Comparison of ENCODE assay signal across 14 mouse cellular contexts in the genomic region with DNA sequence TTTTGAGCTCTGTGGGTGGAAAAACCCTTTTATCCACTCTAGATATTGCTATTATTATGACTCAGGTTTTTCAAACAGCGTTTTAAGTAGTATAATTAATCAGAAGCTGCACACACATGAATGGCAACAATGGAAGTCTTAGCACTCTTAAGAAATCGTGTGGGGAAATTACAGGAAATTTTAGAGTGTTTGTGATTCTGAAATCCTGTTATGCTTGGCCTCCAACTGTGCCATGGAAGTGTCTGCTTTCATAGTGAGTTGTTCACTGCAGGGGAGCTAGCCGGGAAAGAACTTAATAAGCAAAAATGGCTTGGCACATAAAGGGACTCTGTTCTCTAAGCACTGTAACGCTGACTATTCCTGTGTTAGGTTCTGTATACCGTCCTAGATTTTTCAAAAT.
DNase-seq lines count a peak whose midpoint lies in the region; ATAC-seq lines count a peak whose summit lies in the region.
"Had no signal": no experiment of that assay in that cellular context is flagged by ENCODE, and none has a peak within 500 bp of the region (broad histone marks: within the 10 kb centered on the region; RNA-seq: fewer than 3 reads in every experiment).

No protein-coding gene starts in this region.

- H3K4me2 ChIP-seq in neural tube, embryonic 13.5 days: no peak overlapping the region
- no peak overlapping the region for H3K4me2 ChIP-seq in limb, embryonic 12.5 days
- no peak overlapping the region for H3K4me2 ChIP-seq in kidney, embryonic 14.5 days (replicated peaks; ENCODE audit: low read depth, low read length)
- H3K4me2 ChIP-seq: liver, embryonic 15.5 days had no signal

- no peaks in the 10 kb centered on the region for H3K9me3 ChIP-seq in neural tube, embryonic 13.5 days
- no peaks in the 10 kb centered on the region for H3K9me3 ChIP-seq in limb, embryonic 12.5 days
- H3K9me3 ChIP-seq in kidney, embryonic 14.5 days (ENCODE audit: control insufficient read depth, low read length): no peaks in the 10 kb centered on the region
- H3K9me3 ChIP-seq: liver, embryonic 15.5 days had no signal

- no peaks in the 10 kb centered on the region for H3K36me3 ChIP-seq in neural tube, embryonic 13.5 days
- no peaks in the 10 kb centered on the region for H3K36me3 ChIP-seq in limb, embryonic 12.5 days
- H3K36me3 ChIP-seq in kidney, embryonic 14.5 days (ENCODE audit: control insufficient read depth, insufficient read depth, low read length): no peaks in the 10 kb centered on the region
- H3K36me3 ChIP-seq: liver, embryonic 15.5 days had no signal

- peak; percentile 75 for ATAC-seq in neural tube, embryonic 13.5 days (ENCODE audit: low read depth)
- peak; percentile 82; the same call in 1 of the 2 replicates for ATAC-seq in limb, embryonic 12.5 days (ENCODE audit: insufficient number of reproducible peaks, insufficient read depth, low FRiP score, low TSS enrichment, low read depth)
- ATAC-seq in kidney, embryonic 14.5 days (ENCODE audit: low FRiP score, low TSS enrichment): no peak

- WGBS in neural tube, embryonic 13.5 days: 29% methylated on average over 5 of the region's 5 CpGs
- WGBS in limb, embryonic 12.5 days: 38% methylated on average over 5 of the region's 5 CpGs
- 70% methylated on average over 5 of the region's 5 CpGs for WGBS in kidney, embryonic 14.5 days

- H3K4me3 ChIP-seq in neural tube, embryonic 13.5 days: no peak overlapping the region
- H3K4me3 ChIP-seq in limb, embryonic 12.5 days (replicated peaks): no peak overlapping the region
- H3K4me3 ChIP-seq in kidney, embryonic 14.5 days (ENCODE audit: low read length): no peak overlapping the region
- H3K4me3 ChIP-seq: liver, embryonic 15.5 days had no signal

- no peak overlapping the region for H3K27ac ChIP-seq in neural tube, embryonic 13.5 days (replicated peaks)
- no peak overlapping the region for H3K27ac ChIP-seq in limb, embryonic 12.5 days
- H3K27ac ChIP-seq in kidney, embryonic 14.5 days (ENCODE audit: low read depth, low read length): no peak overlapping the region
- H3K27ac ChIP-seq: liver, embryonic 15.5 days had no signal

- peak; percentile 10 for DNase-seq in embryo, embryonic 10.5 days (ENCODE audit: low spot score)
- no peak for DNase-seq in embryo, embryonic 9.5 days (ENCODE audit: extremely low spot score)
- no peak for DNase-seq in neural tube, embryonic 10.5 days (ENCODE audit: extremely low spot score, low spot score)
- DNase-seq in ovary, postnatal 10 days (ENCODE audit: low spot score): no peak
- no peak for DNase-seq in heart, adult 11 months
- DNase-seq: adrenal gland, adult 8-10 months; heart, adult 18-20 months; kidney, adult 11 months; kidney, postnatal 4 days; thymus, adult 2 months had no signal

- no peak overlapping the region for H3K9ac ChIP-seq in neural tube, embryonic 13.5 days
- H3K9ac ChIP-seq in limb, embryonic 12.5 days (replicated peaks): no peak overlapping the region
- no peak overlapping the region for H3K9ac ChIP-seq in kidney, embryonic 14.5 days (ENCODE audit: low read depth, low read length)
- H3K9ac ChIP-seq: liver, embryonic 15.5 days had no signal

- H3K27me3 ChIP-seq in neural tube, embryonic 13.5 days: no peaks in the 10 kb centered on the region
- H3K27me3 ChIP-seq in limb, embryonic 12.5 days: no peaks in the 10 kb centered on the region
- H3K27me3 ChIP-seq in kidney, embryonic 14.5 days (ENCODE audit: control insufficient read depth, insufficient read depth, low read length): no peaks in the 10 kb centered on the region
- H3K27me3 ChIP-seq: liver, embryonic 15.5 days had no signal

- no peaks in the 10 kb centered on the region for H3K4me1 ChIP-seq in neural tube, embryonic 13.5 days (replicated peaks)
- H3K4me1 ChIP-seq in limb, embryonic 12.5 days (replicated peaks): 0 out of 2 replicates have a peak, but pooled peaks cover 5% of the 10 kb centered on the region
- no peaks in the 10 kb centered on the region for H3K4me1 ChIP-seq in kidney, embryonic 14.5 days (ENCODE audit: control insufficient read depth, insufficient read depth, low read length)
- H3K4me1 ChIP-seq: liver, embryonic 15.5 days had no signal
